Mouse (Mus musculus) urinary bladder, postnatal 4 days (tissue): Measurements from ENCODE around the gene Gm20388.

Experiments
- DNase-seq, 2 experiments: peaks; one replicate each; pipeline ENCODE4 v3.0.0; 2021 to 2022; ENCODE audit warnings: low spot score in 2 of 2

Gene Gm20388

GRCm38 (mm10) chr8:120383713-120384112 lies 473.1 kb downstream of the Gm20388 start:
- no peak for DNase-seq

GRCm38 (mm10) chr8:120384745-120385144 lies 474.1 kb downstream of the Gm20388 start:
- no peak for DNase-seq

GRCm38 (mm10) chr8:120388246-120388645 lies 477.6 kb downstream of the Gm20388 start:
- DNase-seq, result no peak

GRCm38 (mm10) chr8:120390598-120390997 lies 480.0 kb downstream of the Gm20388 start:
- no peak for DNase-seq

GRCm38 (mm10) chr8:120391856-120392255 lies 481.2 kb downstream of the Gm20388 start:
- DNase-seq, result no peak

GRCm38 (mm10) chr8:120393085-120393484 lies 482.4 kb downstream of the Gm20388 start:
- no peak for DNase-seq

DNA sequence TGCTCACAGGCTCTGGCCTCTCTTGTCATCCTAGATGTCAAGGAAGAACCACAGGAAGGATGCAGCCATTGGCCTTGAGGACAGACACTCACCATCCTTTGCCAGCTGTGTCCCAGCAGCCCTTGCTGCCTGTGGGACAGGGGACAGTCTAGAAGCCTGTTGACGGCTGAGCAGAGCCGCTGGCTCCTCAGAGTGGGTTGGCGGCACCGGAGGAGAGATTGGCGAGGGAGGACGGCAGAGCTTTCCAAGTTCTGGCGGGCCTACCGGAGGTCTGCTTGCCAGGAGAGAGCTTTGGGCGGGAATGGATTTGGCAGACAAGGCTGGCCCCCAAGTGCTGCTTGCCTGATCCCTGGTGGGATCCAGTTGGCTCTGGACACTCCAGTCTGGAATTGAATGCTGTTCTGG lies 483.2 kb downstream of the Gm20388 start:
- no peak for DNase-seq

DNA sequence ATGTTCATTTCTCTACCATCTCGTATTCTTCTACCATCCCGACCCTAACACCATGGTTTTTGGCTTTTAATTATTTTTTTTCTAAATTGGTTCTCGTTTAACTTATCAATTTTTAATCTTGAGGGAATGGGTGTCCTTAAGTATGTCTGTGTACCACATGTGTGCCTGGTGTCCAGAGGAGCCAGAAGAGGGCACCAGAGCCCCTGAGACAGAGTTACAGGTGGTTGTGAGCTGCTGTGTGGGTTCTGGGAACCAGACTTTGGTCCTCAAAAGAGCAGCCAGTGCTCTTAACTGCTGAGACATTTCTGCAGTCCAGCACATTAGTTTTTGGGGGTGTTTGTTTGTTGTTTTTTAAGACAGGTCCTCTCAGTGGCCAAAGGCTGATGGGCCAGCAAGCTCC lies 485.3 kb downstream of the Gm20388 start:
- DNase-seq, result no peak

- no peak for DNase-seq
These were observed 486.1 kb downstream of the Gm20388 start for GRCm38 (mm10) chr8:120396756-120397155.

- no peak for DNase-seq
These were observed 487.1 kb downstream of the Gm20388 start for GRCm38 (mm10) chr8:120397444-120398411.

- no peak for DNase-seq
These were observed 488.7 kb downstream of the Gm20388 start for GRCm38 (mm10) chr8:120399212-120399934.

GRCm38 (mm10) chr8:120401216-120401615 lies 490.6 kb downstream of the Gm20388 start:
- DNase-seq, result no peak

- DNase-seq, result no peak
These were observed 491.1 kb downstream of the Gm20388 start for GRCm38 (mm10) chr8:120401712-120402111.

DNA sequence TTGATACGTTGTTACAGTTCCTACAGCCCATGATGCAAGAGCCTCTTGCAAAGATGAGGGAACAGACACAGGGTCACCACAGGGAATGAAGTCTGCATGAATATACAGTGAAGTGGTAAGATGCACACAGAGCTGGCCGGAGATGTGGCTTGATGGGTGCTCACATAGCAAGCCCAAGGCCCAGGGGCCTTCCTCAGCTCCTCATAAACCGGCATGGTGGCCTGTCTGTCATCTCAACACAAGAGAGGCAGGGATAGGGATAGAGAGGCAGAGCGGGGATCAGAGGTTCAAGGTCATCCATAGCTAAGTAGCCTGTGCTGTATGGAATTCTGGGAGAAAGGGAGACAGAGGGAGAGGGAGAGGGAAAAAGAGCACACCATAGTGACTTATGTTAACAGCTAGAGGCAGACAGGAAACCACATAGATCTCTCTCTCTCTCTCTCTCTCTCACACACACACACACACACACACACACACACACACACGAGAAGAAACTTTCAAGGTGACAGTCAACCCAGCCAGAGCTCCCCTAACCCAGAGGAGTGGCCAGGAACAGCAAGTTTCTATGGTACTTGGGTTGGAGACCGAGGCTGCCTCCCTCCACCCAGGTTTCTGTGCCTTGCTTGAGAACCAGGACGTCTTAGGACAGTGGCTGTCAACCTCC lies 493.1 kb downstream of the Gm20388 start:
- DNase-seq, result no peak

DNA sequence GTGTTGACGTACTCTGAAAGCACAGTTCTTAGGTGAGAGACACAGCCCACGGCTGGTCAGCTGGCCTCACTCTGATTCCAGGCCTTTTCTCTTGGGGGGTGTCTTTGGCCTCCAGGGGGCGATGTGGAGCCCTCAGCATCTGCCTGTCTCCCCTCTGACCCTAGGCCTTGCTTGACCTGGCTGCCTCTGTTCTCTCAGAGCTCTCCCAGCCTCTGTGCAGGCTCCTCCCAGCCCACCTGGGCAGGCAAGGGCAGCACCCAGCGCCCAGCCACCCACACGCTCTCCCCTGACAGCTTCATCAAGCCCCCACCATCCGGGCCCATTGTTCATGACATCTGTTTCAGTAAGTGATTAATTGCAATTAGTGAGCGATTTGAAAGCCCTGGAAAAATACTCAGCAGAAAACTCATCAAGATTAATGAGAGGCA lies 494.0 kb downstream of the Gm20388 start:
- DNase-seq, result no peak

DNA sequence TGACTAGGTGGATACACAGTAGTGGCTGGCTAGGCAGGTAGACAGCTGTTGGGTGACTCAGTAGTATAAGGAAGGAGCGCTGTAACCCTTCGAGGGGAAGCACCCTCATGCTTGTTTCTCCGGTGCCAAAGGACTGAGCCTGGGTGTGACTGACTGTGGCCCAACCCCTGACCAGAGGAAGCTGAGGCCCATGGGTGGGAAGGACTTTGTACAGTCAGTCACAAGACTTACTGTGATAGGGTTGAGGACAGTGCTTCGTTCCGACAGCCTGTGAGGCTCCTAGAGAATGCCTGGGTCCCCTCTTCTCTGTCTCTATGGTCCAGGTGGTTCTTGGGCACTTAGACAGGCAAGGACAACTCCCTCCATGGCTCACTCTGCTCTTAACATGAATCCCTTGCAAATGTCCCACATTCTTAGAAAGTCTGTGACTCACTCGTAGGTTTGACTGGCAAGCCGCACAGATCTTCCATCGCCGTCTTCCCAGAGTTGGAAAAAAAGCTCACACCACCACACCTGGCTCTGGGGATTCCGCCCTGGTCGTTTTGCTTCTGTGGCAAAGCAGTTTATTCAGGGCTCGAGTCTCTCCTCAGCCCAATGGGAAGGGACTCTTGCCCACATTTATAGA lies 495.5 kb downstream of the Gm20388 start:
- DNase-seq, result no peak

DNA sequence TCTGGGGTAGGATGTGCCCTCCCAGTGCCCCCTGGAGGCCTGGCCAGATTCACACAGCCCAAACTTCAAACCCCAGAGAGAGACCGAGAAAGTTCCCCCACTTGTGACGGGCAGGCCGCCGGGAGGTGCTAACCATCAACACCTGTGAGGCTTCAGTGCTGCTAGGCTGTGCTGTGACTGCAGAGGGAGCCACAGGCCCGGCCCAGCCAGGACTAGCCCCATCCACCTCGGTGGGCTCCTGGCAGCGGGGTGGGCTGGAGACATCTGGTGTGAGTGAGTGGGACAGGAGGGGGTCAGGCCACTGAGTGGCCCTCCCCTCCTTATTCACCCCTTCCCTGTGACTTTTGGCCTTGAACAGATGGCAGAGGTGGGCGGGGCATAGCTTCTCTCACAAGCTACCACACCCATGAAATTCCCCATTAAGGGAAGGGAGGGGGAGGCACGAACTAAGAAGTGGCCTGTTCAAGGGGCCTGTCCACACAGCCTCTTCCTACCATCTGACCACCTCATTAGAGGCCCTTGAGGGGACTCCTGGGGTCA lies 497.1 kb downstream of the Gm20388 start:
- DNase-seq, result no peak

GRCm38 (mm10) chr8:120408241-120409215 lies 497.9 kb downstream of the Gm20388 start:
- no peak for DNase-seq

DNA sequence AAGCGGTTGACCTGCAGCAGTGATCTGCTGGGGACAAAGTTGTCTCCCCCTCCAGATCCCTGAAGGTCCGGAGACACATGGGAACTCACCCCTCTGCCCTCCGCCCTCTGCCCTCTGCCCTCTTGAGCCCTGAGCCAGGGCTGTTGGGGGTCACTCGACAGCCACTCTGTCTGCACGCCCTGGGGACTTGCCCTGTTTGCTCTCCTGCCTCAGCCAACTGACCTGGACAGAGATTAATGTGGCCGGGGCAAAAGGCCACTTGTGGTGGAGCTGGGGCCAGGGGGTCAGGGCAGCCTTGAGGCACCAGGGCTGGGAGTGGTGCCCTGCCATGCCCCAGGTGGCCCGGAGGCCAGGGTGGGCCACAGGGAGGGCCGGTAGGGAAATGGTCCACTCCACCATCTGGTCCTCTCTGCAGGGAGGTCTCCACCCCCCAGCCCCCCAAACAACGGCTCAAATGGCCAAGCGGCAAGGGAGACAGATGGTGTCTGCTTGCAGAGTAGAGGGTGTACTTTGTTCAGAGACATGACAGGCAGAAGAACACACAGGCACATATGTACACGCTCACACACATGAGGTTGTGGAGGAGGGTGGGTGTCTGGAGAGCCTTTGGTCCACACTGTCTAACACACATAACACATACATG lies 498.9 kb downstream of the Gm20388 start:
- DNase-seq, result no peak

- DNase-seq, result no peak
These were observed 500.4 kb downstream of the Gm20388 start for GRCm38 (mm10) chr8:120411059-120411458.
